Mouse (Mus musculus) megakaryocyte, embryonic 14.5 days (primary cell): ENCODE measurements at regions not wholly inside any gene's neighbourhood (a gene's known extent, or its start where the extent isn't known, plus 50 kb on each side); places are given as distances from the start of the nearest gene placed in this dataset.

Experiments used
- H3K27me3 ChIP-seq: replicated peaks from 2 replicates; pipeline ENCODE3; 2012; ENCODE audit warnings: inconsistent platforms
- H3K36me3 ChIP-seq: replicated peaks from 2 replicates; pipeline ENCODE3; 2012; ENCODE audit warnings: low read length, inconsistent platforms, mixed read lengths
- H3K4me1 ChIP-seq: 2 replicates; pipeline ENCODE4 v1.6.1; 2012; ENCODE audit warnings: inconsistent platforms
- H3K4me3 ChIP-seq: replicated peaks from 2 replicates; pipeline ENCODE3; 2012; ENCODE audit warnings: moderate library complexity, mild to moderate bottlenecking, inconsistent platforms
- H3K9me3 ChIP-seq: 2 replicates; pipeline ENCODE4 v1.6.1; 2012; ENCODE audit warnings: inconsistent platforms
- FLI1 ChIP-seq: IDR thresholded peaks from 2 replicates; pipeline ENCODE4 v1.6.1; 2012; ENCODE audit warnings: low read length, inconsistent platforms, mixed read lengths
- GATA1 ChIP-seq: IDR thresholded peaks from 3 replicates; pipeline ENCODE4 v1.6.1; 2012; ENCODE audit warnings: mixed read lengths, low read length, inconsistent platforms, borderline replicate concordance

GRCm38 (mm10) chr5:118331608-118332394 is 86.8 kb downstream of the 2410131K14Rik start:
- H3K4me1 ChIP-seq, result peaks cover 20% of the 10 kb centered on the region
- peaks cover 76% of the 10 kb centered on the region for H3K27me3 ChIP-seq
- TF ChIP-seq GATA1, result no peak
- TF ChIP-seq FLI1, result no peak
- no peaks in the 10 kb centered on the region for H3K36me3 ChIP-seq
- H3K4me3 ChIP-seq, result peak overlapping the region; percentile 89
- peaks cover 8% of the 10 kb centered on the region for H3K9me3 ChIP-seq

- Histone ChIP-seq H3K27me3 (peaks cover 64% of the 10 kb centered on the region), H3K4me3 (no peak overlapping the region), H3K4me1 (peaks cover 21% of the 10 kb centered on the region), H3K9me3 (peaks cover 8% of the 10 kb centered on the region), H3K36me3 (no peaks in the 10 kb centered on the region)
- TF ChIP-seq GATA1 (no peak), FLI1 (no peak)
Observed at GRCm38 (mm10) chr5:118334054-118334453, 89.0 kb downstream of the 2410131K14Rik start.

GRCm38 (mm10) chr5:118338186-118338585 is 93.2 kb downstream of the 2410131K14Rik start:
- Histone ChIP-seq H3K9me3 (peaks cover 13% of the 10 kb centered on the region), H3K4me3 (no peak overlapping the region), H3K36me3 (no peaks in the 10 kb centered on the region), H3K27me3 (peaks cover 42% of the 10 kb centered on the region), H3K4me1 (peaks cover 4% of the 10 kb centered on the region; the same call in 1 of the 2 replicates)
- TF ChIP-seq GATA1, result no peak
- no peak for TF ChIP-seq FLI1

DNA sequence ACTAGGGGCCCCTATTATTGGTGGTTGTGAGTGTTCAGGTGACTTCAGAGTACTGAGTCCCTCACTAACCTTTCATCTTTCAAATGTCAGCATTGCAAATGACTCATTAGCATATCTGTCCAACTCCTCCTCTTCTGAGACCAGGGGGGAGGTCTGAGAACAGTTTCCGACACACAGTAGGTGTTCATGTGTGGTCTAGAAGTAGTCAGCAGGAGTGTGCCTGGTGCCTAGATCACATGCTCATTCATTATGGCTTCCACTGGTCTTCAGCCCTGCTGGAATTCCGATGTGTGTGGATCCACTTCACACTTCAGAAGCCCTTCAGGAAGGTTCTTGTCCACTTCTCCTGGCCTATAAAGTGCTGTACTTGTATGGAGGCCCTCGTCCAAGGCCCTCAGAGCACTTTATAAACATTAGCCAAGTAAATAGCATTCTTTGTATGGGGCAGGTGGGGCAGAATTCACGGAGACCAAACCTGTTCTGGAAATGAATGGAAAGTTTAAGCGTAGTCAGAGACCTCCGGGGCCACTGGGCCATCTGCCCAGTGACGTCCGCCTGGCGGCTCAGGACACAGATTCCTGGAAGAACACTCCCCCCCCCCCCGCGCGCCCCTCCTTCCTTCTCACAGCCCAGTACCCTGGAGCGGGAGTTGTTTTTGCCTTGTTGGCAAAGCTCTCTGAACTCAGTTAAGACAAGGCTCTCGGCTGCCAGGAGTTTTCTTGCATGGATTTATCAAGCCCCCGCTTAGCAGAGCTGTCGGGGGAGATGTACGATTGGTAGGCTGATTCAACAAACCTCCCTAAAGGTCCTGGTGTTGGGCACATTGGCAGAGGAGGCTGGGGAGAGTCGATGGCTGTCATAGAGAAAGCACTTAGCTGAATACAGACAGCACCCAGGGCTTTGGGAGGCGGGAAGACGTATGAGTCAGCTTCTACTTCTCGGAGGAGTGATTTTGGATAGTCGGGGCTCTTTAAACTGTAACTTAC is 94.9 kb downstream of the 2410131K14Rik start:
- H3K4me1 ChIP-seq, result peaks cover 4% of the 10 kb centered on the region; the same call in 1 of the 2 replicates
- peaks cover 4% of the 10 kb centered on the region; the same call in 1 of the 2 replicates for H3K9me3 ChIP-seq
- H3K27me3 ChIP-seq, result peaks cover 40% of the 10 kb centered on the region
- TF ChIP-seq GATA1, result no peak
- no peak for TF ChIP-seq FLI1
- H3K4me3 ChIP-seq, result no peak overlapping the region
- H3K36me3 ChIP-seq, result no peaks in the 10 kb centered on the region

DNA sequence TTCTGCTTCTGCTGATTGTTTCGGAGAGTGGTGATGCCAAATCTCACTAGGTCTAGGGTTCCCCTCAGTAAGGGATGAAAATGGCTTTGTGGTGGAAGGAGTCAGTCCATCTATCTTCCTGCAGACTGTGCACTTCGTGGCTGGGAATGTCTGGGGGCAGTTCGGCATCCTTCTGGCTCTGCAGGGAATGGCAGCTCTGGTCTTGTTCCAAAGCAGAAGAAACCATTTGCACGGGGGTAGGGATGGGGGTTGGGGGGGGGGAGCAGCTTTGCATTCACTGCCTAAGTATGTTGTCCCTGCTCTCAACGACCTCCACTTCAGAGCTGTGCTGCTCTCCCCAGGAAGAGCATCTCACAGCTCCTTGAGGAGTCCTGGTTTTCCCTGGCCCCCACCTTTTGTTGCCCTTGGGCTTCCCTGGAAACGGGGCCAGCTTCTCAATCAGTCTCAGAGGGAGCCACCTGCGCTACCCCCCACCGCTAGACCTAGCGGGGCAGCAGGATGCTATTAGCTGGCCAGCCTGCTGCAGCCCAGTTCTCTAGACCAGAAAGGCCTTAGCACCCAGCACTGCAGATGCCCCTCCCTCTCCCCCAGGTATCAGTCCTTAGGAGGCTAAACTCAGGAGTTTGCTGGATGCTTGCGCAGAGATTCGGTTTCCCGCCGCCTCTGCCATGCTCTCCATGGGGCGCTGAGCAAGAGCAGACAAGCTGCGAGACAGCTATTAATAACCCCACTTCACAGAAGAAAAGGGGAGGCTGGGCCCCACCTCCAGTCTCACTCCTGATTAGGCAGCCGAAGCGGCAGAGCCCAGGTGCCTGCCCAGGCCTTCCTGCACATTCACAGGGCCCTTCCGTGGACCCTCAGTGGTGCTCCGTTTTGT is 98.7 kb downstream of the 2410131K14Rik start:
- no peaks in the 10 kb centered on the region for H3K36me3 ChIP-seq
- H3K4me1 ChIP-seq, result peaks cover 3% of the 10 kb centered on the region; the same call in 1 of the 2 replicates
- TF ChIP-seq GATA1 (no peak), FLI1 (no peak)
- H3K9me3 ChIP-seq, result peaks cover 4% of the 10 kb centered on the region; the same call in 1 of the 2 replicates
- no peak overlapping the region for H3K4me3 ChIP-seq
- H3K27me3 ChIP-seq, result peaks cover 38% of the 10 kb centered on the region

DNA sequence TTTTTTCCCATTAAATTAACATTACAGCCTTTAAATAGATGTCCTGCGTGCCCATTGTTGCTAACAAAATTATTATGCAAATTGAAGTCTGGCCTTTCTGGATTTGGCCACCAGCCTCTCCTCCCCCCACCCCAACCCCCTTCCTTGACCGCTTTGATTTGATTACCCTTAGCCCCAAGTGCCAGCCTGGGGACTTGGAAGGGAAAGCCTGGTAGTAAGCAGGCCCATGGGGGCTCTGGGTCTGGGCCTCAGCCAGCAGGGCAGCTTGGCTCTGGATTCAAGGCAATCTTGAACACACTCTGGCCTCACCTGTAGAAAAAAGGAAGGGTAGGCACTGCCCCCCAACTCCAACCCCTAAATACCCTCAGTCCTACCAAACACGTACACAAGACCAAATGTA is 100.2 kb downstream of the 2410131K14Rik start:
- Histone ChIP-seq H3K4me3 (no peak overlapping the region), H3K9me3 (peaks cover 7% of the 10 kb centered on the region), H3K27me3 (peaks cover 34% of the 10 kb centered on the region), H3K4me1 (no peaks in the 10 kb centered on the region), H3K36me3 (no peaks in the 10 kb centered on the region)
- TF ChIP-seq GATA1 (no peak), FLI1 (no peak)

- H3K4me3 ChIP-seq, result no peak overlapping the region
- peaks cover 18% of the 10 kb centered on the region for H3K27me3 ChIP-seq
- H3K36me3 ChIP-seq, result no peaks in the 10 kb centered on the region
- TF ChIP-seq GATA1, result no peak
- TF ChIP-seq FLI1, result no peak
- peaks cover 6% of the 10 kb centered on the region for H3K4me1 ChIP-seq
- peaks cover 22% of the 10 kb centered on the region for H3K9me3 ChIP-seq
Observed at GRCm38 (mm10) chr5:118349057-118349456, 104.0 kb downstream of the 2410131K14Rik start.

DNA sequence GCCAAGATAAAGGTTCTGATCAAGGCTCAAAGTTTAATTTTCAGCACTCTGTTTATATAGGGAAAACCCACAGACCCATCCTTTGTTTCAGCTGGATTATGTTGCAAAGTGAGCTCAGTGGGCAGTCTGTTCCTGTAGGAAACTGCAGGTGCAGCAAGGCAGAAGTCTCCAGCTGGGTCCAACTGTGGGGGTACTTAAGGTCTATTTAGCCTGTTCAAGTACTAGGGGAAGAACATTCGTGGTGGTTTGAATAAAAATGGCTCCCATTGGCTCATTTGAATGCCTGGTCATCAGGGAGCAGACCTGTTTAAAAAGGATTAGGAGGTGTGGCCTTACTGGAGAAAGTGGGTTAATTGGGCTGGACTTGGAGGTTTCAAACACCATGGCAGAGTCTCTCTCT is 106.3 kb downstream of the 2410131K14Rik start:
- Histone ChIP-seq H3K27me3 (peaks cover 12% of the 10 kb centered on the region), H3K4me1 (peaks cover 9% of the 10 kb centered on the region), H3K9me3 (peaks cover 22% of the 10 kb centered on the region), H3K36me3 (no peaks in the 10 kb centered on the region), H3K4me3 (no peak overlapping the region)
- no peak for TF ChIP-seq GATA1
- TF ChIP-seq FLI1, result no peak

DNA sequence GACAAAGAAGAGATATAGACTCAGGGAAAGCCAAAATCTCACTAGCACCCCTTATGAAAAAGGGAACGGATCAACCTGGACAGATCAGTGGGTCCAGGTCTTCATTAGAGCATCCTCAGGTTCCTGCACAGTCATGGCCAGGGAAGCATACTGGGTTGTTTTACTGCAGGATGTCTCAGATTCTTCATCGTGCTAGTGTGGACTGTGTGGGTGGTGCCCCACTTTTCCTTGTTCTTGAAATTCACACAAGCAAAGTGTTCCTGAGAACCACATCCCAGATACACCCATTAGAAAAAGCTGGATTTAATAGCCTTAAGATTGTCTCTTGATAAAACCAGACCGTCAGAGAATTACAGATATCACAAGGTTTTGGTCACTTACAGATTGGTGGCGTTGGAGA is 107.1 kb downstream of the 2410131K14Rik start:
- peaks cover 11% of the 10 kb centered on the region for H3K27me3 ChIP-seq
- H3K4me1 ChIP-seq, result peaks cover 12% of the 10 kb centered on the region
- H3K36me3 ChIP-seq, result no peaks in the 10 kb centered on the region
- peaks cover 26% of the 10 kb centered on the region for H3K9me3 ChIP-seq
- H3K4me3 ChIP-seq, result no peak overlapping the region
- TF ChIP-seq FLI1, result no peak
- TF ChIP-seq GATA1, result no peak
